Mouse (Mus musculus) NIH3T3 (cell line): Measurements from ENCODE around the gene Ddx19b.
A peak's percentile ranks its signal among the peaks of the same experiment; 100 is the strongest.
"Not testable (repeated sequence)": the region's sequence is repeated elsewhere in the genome, so short reads cannot be mapped to it uniquely, and the experiment has no call there.

Experiments used
- DNase-seq: peaks from one replicate; pipeline ENCODE4 v3.0.0-alpha.2; 2012; ENCODE audit warnings: low read depth

Gene Ddx19b

GRCm38 (mm10) chr8:110963051-110963450, 68.5 kb downstream of the Ddx19b start:
- peak; percentile 44 for DNase-seq

- DNase-seq, result no peak
Observed at GRCm38 (mm10) chr8:110959906-110960305, 71.6 kb downstream of the Ddx19b start.

- DNase-seq, result no peak
Observed at GRCm38 (mm10) chr8:110959071-110959780, 72.3 kb downstream of the Ddx19b start.

GRCm38 (mm10) chr8:110958553-110958952, 73.0 kb downstream of the Ddx19b start:
- DNase-seq, result not testable (repeated sequence)

- no peak for DNase-seq
Observed at GRCm38 (mm10) chr8:110958135-110958534, 73.4 kb downstream of the Ddx19b start.

GRCm38 (mm10) chr8:110957471-110957870, 74.1 kb downstream of the Ddx19b start:
- no peak for DNase-seq

- DNase-seq, result no peak
Observed at GRCm38 (mm10) chr8:110956619-110957450, 74.7 kb downstream of the Ddx19b start.

- DNase-seq, result no peak
Observed at GRCm38 (mm10) chr8:110954776-110955175, 76.8 kb downstream of the Ddx19b start.
